Mouse (Mus musculus) CH12.LX (cell line): ENCODE data around the gene Hist1h3f.

Experiments used
- BHLHE40 ChIP-seq: IDR thresholded peaks from 2 replicates; pipeline ENCODE4 v1.6.1; 2011; ENCODE audit warnings: mild to moderate bottlenecking, low read depth, low read length, improper control_type of control experiment
- CHD2 ChIP-seq: IDR thresholded peaks from 2 replicates; pipeline ENCODE4 v1.6.1; 2011; ENCODE audit warnings: low read length, improper control_type of control experiment
- CTCF ChIP-seq, 2 experiments: IDR thresholded peaks in 1 of 2; conservative IDR thresholded peaks in 1 of 2; 2 replicates each; pipeline ENCODE4 v1.5.1; 2011 to 2012; ENCODE audit warnings: low read depth in 2 of 2, low read length in 2 of 2, improper control_type of control experiment in 1 of 2, inconsistent platforms in 1 of 2, mild to moderate bottlenecking in 1 of 2, moderate library complexity in 1 of 2
- ELF1 ChIP-seq: IDR thresholded peaks from 2 replicates; pipeline ENCODE4 v1.6.1; 2014; ENCODE audit warnings: low read depth, mild to moderate bottlenecking, inconsistent platforms, low read length, improper control_type of control experiment
- EP300 ChIP-seq: IDR thresholded peaks from 2 replicates; pipeline ENCODE4 v1.6.1; 2011; ENCODE audit warnings: low read length, improper control_type of control experiment
- MEF2A ChIP-seq: IDR thresholded peaks from 2 replicates; pipeline ENCODE4 v1.6.1; 2014; ENCODE audit warnings: low read depth, mild to moderate bottlenecking, inconsistent platforms, low read length, improper control_type of control experiment, borderline replicate concordance
- POLR2A ChIP-seq: IDR thresholded peaks from 2 replicates; pipeline ENCODE4 v1.6.1; 2011; ENCODE audit warnings: low read depth, mild to moderate bottlenecking, improper control_type of control experiment, low read length

DNA sequence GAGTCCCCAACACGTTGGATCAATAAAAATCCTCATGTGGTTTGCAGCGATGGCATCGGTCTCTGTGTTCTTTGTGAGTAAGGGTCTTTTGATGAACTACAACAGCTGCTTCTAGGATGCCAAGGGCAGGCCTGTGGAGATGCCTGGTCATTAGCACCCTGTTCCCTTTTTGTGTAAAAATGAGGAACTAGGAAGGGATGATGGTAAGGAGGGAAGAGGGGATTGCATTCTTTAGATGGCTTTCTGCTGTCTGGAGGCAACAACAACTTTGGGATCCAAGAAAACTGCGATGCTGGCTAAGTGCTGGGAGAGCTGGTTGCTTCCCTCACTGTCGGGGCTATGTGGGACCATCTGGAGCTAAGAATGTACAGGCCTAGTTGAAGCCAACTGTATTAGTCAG lies 5.6 kb upstream of the Hist1h3f start:
- TF ChIP-seq ELF1 (no peak), POLR2A (no peak), EP300 (no peak), CHD2 (no peak), BHLHE40 (no peak), CTCF (conservative IDR thresholded peaks at IDR 0.05 in 1 of 2, IDR thresholded peaks at IDR 0.05 in 1 of 2; ENCODE audit: low read depth in 2 of 2, low read length in 2 of 2) (no peak), MEF2A (no peak)
